Mouse (Mus musculus) R1 (cell line): ENCODE results near the gene Klf8.

ENCODE experiments used
- DNase-seq: peaks from one replicate; pipeline ENCODE4 v3.0.0-alpha.2; 2018; ENCODE audit warnings: low read depth, low spot score

Klf8 gene

GRCm38 (mm10) chrX:153439573-153439972 lies 202.3 kb downstream of the Klf8 start:
- DNase-seq = no peak

- no peak for DNase-seq
These were observed 202.8 kb downstream of the Klf8 start for GRCm38 (mm10) chrX:153440018-153440417.
